Mouse (Mus musculus) fibroblast of lung, adult 2 months (primary cell): ENCODE data around the gene Cped1.

Experiments used
- DNase-seq: peaks from one replicate; pipeline ENCODE4 v3.0.0-alpha.2; 2011; ENCODE audit warnings: low read depth

Gene Cped1

GRCm38 (mm10) chr6:21985732-21986540 lies at the start of gene Cped1:
Cped1 (plus strand) TSS chr6:21985916.
- peak; percentile 40 for DNase-seq

GRCm38 (mm10) chr6:21937981-21938635 lies 47.6 kb upstream of the Cped1 start:
- no peak for DNase-seq

- DNase-seq, result peak; percentile 96
Measured at GRCm38 (mm10) chr6:21949226-21949731, 36.4 kb upstream of the Cped1 start, which contains the start of gene Ing3. Ing3 (plus strand) TSS chr6:21949571.

- DNase-seq, result peak; percentile 75
Measured at GRCm38 (mm10) chr6:21949771-21950448, 35.8 kb upstream of the Cped1 start.

- DNase-seq, result no peak
Measured at GRCm38 (mm10) chr6:21950676-21951075, 35.0 kb upstream of the Cped1 start.

GRCm38 (mm10) chr6:21955468-21955867 lies 30.2 kb upstream of the Cped1 start:
- no peak for DNase-seq

- no peak for DNase-seq
Measured at GRCm38 (mm10) chr6:21958922-21959321, 26.8 kb upstream of the Cped1 start.

GRCm38 (mm10) chr6:21959909-21960308 lies 25.8 kb upstream of the Cped1 start:
- DNase-seq, result no peak

- DNase-seq, result no peak
Measured at GRCm38 (mm10) chr6:21977532-21977931, 8.2 kb upstream of the Cped1 start.

- no peak for DNase-seq
Measured at GRCm38 (mm10) chr6:21981114-21981513, 4.6 kb upstream of the Cped1 start.

GRCm38 (mm10) chr6:21984990-21985731 lies 555 bp upstream of the Cped1 start:
- peak; percentile 61 for DNase-seq

- DNase-seq, result no peak
Measured at GRCm38 (mm10) chr6:21986660-21987331, 1.1 kb downstream of the Cped1 start.

GRCm38 (mm10) chr6:21987554-21987953 lies 1.8 kb downstream of the Cped1 start:
- no peak for DNase-seq

- DNase-seq, result no peak
Measured at GRCm38 (mm10) chr6:21988296-21988695, 2.6 kb downstream of the Cped1 start.

GRCm38 (mm10) chr6:21989081-21989480 lies 3.4 kb downstream of the Cped1 start:
- DNase-seq, result peak; percentile 59

GRCm38 (mm10) chr6:21990181-21991135 lies 4.7 kb downstream of the Cped1 start:
- peak; percentile 76 for DNase-seq

GRCm38 (mm10) chr6:21991151-21991550 lies 5.4 kb downstream of the Cped1 start:
- no peak for DNase-seq

- no peak for DNase-seq
Measured at GRCm38 (mm10) chr6:21993070-21993469, 7.4 kb downstream of the Cped1 start.

GRCm38 (mm10) chr6:21998131-21998530 lies 12.4 kb downstream of the Cped1 start:
- no peak for DNase-seq

GRCm38 (mm10) chr6:21999025-21999424 lies 13.3 kb downstream of the Cped1 start:
- no peak for DNase-seq
